Mouse (Mus musculus) urinary bladder, postnatal 36 days (tissue): ENCODE results near the gene Vmp1.
A peak's percentile ranks its signal among the peaks of the same experiment; 100 is the strongest.

ENCODE experiments used
- DNase-seq, 2 experiments: peaks; one replicate each; pipeline ENCODE4 v3.0.0; 2022; ENCODE audit warnings: low spot score in 2 of 2, mixed read lengths in 1 of 2

Gene Vmp1

GRCm38 (mm10) chr11:86585598-86585984, 98.0 kb downstream of the Vmp1 start:
- no peak for DNase-seq

GRCm38 (mm10) chr11:86584898-86585597, 98.6 kb downstream of the Vmp1 start:
- no peak for DNase-seq

- no peak for DNase-seq
Measured at GRCm38 (mm10) chr11:86583990-86584897, 99.4 kb downstream of the Vmp1 start.

- no peak for DNase-seq
Measured at GRCm38 (mm10) chr11:86583313-86583825, 100.3 kb downstream of the Vmp1 start.

GRCm38 (mm10) chr11:86582543-86583260, 100.9 kb downstream of the Vmp1 start:
- no peak for DNase-seq

GRCm38 (mm10) chr11:86581943-86582542, 101.6 kb downstream of the Vmp1 start:
- no peak for DNase-seq

- peak in 1 of 2 experiments; percentile 59 for DNase-seq
Measured at GRCm38 (mm10) chr11:86581250-86581753, 102.3 kb downstream of the Vmp1 start.

GRCm38 (mm10) chr11:86580319-86581113, 103.1 kb downstream of the Vmp1 start:
- DNase-seq, result peak in 1 of 2 experiments; percentile 66

- no peak for DNase-seq
Measured at GRCm38 (mm10) chr11:86579731-86580318, 103.8 kb downstream of the Vmp1 start.

GRCm38 (mm10) chr11:86578809-86579730, 104.6 kb downstream of the Vmp1 start:
- peak in 1 of 2 experiments; percentile 88 for DNase-seq

- DNase-seq, result peak in 1 of 2 experiments; percentile 63
Measured at GRCm38 (mm10) chr11:86578106-86578808, 105.4 kb downstream of the Vmp1 start.

GRCm38 (mm10) chr11:86577231-86577630, 106.4 kb downstream of the Vmp1 start:
- peak in 1 of 2 experiments; percentile 61 for DNase-seq

GRCm38 (mm10) chr11:86575632-86576378, 107.8 kb downstream of the Vmp1 start:
- DNase-seq, result peak in 1 of 2 experiments; percentile 28

- no peak for DNase-seq
Measured at GRCm38 (mm10) chr11:86574408-86574807, 109.2 kb downstream of the Vmp1 start.

- no peak for DNase-seq
Measured at GRCm38 (mm10) chr11:86573646-86574231, 109.9 kb downstream of the Vmp1 start.

- no peak for DNase-seq
Measured at GRCm38 (mm10) chr11:86572623-86573022, 111.0 kb downstream of the Vmp1 start.

- no peak for DNase-seq
Measured at GRCm38 (mm10) chr11:86571871-86572270, 111.8 kb downstream of the Vmp1 start.
